Mouse (Mus musculus) cerebellum, adult 11-12 months (tissue): ENCODE measurements around the gene Zbtb18.
"Not testable (repeated sequence)": the region's sequence is repeated elsewhere in the genome, so short reads cannot be mapped to it uniquely, and the experiment has no call there.

Experiments
- DNase-seq: peaks from one replicate; pipeline ENCODE4 v3.0.0; 2022

Gene Zbtb18

DNA sequence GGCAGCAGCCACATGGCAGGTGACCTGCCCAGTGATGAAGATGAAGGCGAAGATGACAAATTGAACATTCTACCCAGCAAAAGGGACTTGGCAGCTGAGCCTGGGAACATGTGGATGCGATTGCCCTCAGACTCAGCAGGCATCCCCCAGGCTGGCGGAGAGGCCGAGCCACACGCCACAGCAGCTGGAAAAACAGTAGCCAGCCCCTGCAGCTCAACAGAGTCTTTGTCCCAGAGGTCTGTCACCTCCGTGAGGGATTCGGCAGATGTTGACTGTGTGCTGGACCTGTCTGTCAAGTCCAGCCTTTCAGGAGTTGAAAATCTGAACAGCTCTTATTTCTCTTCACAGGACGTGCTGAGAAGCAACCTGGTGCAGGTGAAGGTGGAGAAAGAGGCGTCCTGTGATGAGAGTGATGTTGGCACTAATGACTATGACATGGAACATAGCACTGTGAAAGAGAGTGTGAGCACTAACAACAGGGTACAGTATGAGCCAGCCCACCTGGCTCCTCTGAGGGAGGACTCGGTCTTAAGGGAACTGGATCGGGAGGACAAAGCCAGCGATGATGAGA, 5.5 kb downstream of the Zbtb18 start:
- DNase-seq = no peak

DNA sequence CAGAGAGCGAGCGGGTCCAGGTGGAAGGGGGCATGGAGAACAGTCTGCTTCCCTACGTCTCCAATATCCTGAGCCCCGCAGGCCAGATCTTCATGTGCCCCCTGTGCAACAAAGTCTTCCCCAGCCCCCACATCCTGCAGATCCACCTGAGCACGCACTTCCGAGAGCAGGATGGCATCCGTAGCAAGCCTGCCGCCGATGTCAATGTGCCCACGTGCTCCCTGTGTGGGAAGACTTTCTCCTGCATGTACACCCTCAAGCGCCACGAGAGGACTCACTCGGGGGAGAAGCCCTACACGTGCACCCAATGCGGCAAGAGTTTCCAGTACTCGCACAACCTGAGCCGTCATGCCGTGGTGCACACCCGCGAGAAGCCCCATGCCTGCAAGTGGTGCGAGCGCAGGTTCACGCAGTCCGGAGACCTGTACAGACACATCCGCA, 6.0 kb downstream of the Zbtb18 start:
- peak; percentile 67 for DNase-seq

DNA sequence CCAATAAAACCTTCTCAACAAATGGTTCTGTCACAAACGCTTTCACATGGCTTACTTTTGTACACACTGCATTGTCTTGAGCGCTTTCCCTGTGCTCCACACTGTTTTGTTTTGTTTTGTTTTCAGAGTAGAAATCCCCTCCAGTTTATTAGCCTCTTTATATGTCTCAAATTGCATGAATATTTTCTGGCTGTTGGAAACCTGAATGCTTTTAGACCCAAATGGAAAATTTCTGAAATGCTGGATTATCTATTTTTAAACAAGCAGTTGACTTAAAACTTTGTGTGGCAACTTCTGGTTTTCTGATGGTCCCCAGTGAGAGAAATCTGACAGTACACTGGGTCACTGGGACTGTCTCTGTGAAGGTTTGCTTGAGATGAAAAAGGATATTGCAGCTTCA, 6.8 kb downstream of the Zbtb18 start:
- no peak for DNase-seq

DNA sequence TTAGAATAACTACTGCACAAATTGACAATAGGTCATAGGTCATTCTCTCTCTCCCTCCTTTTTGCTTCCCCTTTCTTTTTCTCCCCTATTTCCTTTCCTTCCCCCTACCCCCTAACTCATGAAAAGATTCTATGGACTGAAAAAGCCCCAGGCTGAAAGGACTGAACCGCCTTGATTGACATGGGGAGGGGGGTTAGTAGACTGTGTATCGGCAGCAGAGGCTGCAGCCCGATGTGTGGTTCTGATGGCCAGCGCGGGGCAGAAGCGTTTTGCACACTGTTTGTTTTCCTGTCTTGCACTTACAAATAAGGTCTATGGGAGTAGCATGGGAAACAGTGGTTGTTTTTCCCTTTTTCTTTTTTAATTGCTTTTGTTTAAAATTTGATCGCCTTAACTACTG, 7.7 kb downstream of the Zbtb18 start:
- not testable (repeated sequence) for DNase-seq

DNA sequence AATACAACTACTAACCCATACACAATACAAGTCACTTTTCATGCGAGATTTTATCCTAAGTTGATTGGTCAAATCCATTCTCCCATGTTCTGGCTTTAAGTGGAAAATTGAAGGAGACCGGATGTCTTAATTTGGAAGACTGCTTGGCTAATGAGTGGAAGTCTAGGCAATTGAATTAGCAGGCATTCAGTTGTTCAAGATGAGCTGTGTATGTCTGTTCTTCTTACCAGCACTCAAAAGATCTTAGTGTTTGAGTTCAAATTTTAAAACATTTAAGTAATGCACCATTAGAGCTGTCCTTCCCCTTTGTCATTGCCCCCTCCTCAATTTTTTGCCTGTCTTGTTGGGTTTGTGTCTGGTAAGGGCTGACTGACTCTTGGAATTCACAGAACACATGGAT, 8.9 kb downstream of the Zbtb18 start:
- DNase-seq = no peak

DNA sequence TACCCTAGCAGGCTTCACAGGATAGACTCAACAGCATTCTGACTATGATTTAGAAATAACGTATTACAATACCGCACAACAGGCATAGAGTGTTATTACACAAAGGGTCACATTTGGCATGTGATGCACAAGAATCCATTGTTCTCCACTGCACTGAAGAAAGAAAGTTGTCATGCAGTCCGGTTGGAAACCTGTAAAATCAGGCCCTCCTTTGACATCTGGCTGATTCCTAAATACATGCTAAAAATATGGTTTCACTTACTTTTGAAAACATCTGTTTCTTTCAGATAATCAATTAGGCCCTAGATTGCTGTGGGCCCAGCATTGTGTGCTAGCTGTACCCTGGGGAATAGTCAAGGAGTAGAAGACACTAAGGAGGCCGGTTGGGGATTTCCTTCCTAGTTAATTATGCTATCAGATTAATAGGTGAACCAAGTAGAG, 9.9 kb downstream of the Zbtb18 start:
- DNase-seq = no peak

DNA sequence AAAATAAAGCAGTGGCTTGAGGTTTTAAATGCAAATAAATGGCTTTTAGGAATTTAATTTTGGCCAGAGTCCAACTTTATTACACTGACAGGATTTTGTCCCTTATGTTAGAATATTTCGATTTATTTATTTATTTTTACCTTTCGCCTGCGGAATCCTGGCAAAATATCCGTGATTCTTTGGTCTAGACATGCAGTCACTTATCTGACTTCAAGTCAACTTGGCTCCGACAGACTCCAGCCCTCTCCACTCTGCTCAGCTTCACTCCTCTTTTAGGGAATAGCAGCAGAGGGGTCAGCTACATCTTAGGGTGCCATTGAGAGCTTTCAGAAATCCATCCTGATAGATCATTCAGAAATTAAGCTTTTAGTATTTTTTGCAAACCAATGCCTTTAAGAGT, 10.8 kb downstream of the Zbtb18 start:
- no peak for DNase-seq

DNA sequence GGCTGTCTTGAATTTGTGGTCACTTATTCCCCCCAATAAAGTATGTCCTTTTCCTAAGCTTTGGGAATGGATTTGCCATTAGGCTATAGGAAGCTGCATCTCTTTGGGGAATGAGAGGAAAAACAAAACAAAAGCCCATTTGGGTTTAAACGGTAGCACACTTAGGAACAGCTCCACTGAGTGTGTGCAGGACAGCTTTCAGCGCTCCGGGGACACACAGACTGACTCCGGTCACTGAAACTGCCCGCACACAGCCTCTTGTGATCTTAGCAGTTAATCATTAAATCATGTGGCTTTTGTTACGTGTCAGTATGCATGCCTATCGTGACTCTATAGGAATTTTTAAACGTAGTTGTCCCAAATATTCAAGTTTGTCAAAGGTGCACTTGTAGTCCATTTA, 11.7 kb downstream of the Zbtb18 start:
- DNase-seq = no peak

DNA sequence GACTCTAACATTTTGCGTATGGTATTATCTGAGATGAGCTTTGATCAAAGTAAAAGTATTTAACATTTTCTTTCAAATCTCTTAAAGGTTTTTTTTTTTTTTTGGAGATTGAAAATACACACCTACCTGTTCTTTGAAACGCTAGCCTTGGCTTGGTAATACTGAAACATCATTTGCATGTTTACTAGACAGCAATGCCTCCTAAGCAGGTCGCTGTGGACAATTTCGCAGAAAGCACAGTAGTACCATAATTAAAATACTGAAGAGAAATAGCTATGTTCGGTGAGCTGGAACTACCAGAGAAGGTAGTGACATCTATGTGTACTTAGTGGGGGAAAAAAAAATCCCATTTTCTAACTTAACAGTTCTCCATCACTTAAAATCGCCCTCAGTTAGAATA, 12.3 kb downstream of the Zbtb18 start:
- DNase-seq = no peak

DNA sequence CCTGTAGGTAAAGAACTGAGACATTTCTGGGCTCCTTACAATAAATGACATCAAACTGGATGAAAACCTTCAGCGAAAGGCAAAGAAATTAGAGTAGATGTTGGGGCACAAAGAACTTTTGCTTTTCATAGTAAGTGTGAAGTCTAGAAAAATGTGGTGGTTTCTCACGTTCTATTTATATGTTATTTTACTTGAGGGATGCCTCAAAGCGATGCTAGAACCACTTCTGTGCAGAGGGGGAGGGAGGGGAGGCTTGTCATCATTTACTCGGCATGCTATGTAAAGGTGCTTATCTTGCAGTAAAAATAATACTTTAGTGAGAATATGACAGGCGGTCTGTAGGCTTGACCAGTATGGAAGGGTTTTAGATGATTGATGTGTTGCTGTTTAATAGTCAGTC, 13.3 kb downstream of the Zbtb18 start:
- DNase-seq = no peak

DNA sequence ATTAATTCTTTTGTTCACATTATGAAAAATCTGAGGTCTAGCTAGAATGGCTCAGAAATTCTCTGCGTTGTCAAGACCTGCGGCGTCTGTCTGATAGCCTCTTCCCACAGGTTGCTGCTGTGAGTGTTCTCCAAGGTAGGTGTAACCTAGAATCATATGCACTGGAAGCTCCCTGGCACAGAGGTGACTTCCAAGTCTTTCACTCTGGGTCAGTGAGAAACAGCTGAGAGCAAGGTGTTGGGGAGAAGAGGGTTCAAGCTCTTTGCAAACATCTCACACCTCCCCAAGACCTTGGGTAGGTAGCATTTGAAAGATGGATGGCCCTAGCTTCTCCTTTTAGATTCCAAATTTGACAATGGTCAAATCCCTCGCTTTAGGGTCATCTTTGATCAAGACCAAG, 14.1 kb downstream of the Zbtb18 start:
- DNase-seq = no peak

DNA sequence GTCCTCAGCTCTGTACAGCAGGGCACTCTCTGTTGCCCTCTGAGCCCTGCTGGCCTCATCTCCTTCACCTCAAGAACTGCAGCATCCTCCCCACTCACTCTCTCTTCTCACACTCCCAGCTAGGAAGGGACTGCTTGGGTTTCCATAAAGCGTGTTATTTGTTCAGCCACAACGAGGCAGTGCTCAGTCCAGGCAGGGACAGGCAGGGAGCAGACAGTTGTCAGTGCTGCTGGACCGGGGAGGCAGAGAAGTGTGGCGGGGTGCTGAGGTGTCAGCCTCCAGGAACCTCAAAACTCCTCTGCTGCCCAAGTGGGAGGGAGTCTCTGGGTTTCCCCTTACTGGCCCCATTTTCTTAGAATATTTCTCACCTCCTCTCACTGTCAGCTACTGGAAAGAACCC, 14.6 kb downstream of the Zbtb18 start:
- peak; percentile 67 for DNase-seq

DNA sequence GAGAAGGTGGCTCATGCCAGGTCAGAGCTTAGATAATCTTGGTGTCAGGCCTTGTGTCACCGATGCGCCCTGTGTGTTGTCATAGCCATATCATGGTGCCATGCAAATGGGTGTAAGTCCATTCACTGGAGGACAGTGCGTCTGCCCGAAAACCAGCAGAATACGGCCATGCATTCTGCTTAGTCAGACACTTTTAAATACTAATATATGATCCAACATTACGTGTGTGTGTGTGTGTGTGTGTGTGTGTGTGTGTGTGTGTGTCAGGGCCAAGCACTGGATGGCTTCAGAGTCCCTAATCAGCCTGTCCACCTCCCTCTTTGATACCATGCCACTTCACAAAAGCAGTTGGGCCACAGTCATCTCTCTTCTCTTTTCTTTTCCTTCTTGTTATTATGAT, 15.8 kb downstream of the Zbtb18 start:
- DNase-seq = peak; percentile 68

DNA sequence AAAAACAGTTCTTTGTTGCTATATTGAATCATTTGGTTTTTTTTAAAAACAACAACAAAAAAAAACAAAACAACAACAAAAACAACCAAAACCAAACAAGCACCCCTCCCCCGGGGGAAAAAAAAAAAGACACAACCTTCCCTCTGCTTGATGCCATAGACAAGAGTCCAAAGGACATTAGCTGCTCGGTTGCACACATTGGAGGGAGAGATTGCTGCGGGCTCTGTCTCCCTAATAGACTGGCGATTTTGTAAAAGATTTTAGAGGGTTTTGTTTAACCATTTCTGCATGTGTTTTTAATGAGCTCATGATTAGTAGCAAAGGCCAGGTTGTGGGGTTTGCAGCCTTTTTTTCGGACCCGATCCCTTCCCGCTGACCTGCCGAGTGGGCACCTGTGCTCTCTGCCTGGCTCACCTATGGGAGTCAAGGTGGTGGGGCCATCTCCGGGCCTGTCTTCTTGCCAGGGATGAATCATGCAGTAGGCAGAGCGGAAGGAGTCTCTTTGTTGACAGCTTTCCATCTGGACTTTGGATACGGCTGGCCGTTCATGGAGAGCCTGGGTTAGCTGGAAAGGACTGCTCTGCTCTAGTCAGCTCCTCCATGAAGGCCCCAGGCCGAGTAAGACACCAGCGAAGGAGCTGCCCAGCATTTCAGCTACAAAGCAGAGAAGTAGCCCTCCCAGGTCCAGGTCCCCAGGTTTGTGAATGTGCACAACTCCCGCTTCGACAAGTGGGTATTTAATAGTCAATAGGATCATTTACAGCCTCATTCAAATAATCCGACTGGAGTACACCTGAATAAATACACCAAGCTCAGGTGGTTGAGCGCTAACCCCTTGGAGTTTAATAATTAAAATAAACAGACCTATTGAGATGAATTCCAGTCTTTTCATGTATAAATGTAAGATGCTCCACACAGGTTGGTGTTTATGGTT, 16.6 kb downstream of the Zbtb18 start:
- peak; percentile 99 for DNase-seq

DNA sequence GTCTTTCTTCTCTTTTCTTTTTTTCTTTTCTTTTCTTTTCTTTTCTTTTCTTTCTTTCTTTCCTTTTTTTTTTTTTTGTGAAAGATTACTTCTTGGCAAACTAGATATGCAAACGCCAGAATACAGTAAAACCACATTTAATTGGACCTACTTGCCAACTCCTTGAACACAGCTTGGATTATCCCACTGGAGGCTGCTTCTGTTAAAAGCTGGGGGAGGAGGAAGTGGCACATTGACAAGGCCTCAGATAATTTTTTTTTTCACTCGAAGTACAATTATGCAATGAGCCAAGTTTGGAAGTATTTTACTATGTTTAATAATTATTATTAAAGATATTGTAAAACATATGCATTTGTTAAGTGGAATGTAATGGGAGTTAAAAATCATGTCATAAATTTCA, 17.4 kb downstream of the Zbtb18 start:
- DNase-seq = no peak

DNA sequence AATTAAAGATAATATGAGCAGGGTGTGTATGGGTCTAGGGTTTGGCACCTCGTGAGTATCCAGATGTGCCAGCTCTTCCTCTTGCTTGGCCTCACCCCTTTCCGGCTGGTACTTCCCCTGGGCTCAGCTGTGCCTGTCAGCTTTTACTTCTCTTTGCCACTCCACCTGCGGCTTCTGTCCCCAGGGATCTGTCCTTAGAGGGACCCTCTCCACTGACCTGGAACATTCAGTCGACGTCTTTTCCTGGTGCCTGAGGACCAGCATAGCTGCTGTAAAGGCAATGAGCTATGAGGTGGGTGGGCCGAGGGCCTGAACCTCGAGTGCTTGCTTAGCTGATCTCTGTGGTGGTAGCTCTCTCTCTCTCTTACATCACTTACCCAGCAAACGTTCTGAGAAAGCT, 25.0 kb downstream of the Zbtb18 start:
- DNase-seq = no peak

DNA sequence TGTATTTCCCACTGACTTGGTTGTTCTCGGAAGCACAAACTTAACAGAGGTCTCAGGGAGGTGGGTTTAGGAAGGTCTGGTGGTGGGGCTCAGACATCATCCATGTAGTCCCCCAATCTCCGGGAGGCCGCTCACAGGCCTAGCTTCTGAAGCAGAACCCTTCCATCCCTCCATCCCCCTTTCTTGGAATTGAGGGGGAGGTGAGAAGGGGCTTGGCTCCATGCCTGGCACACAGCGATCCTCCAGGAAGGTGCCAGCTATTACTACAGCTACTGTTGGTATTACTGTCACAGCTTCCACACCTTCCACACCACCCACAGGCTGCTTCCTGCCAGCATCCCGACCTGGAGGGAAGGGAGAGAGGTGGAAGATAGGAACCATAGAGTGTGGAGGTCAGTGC, 26.3 kb downstream of the Zbtb18 start:
- no peak for DNase-seq

DNA sequence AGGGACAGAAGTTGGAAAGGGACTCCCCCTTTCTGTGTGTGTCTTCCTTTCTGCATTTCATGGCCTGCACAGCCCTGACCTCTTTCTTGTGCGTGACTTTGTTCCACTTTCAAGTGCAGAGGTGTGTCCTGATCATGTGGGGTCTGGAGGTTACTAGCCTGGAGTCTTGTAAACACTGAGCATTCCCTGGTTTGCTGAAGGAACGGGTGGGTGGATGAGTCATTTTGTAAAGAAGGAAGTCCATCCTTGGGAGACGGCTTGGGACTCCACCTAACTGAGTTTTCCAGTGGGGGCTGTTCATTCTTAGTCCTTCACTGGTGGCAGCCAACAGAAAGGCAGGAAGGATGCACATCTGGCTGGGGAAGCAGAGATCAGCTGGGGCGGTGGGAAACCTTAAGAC, 27.9 kb downstream of the Zbtb18 start:
- DNase-seq = no peak

DNA sequence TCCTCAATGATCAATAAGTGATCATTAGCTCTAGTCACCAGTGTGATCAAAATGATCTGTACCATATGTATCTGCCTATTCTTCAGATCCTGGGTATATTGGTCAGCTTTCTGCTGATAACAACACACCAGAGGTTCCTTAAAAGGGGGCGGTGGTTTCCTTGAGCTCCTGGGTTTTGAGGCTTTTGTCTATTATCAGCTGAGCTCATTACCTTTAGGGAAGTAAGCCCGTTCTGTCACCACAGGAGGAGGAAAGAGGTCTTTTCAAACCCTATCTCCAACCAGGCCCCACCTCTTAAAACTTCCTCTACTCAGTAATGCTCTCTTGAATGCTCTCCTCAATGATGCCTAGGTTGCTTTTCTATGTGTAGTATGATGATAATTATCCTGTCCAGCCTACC, 28.8 kb downstream of the Zbtb18 start:
- DNase-seq = no peak

DNA sequence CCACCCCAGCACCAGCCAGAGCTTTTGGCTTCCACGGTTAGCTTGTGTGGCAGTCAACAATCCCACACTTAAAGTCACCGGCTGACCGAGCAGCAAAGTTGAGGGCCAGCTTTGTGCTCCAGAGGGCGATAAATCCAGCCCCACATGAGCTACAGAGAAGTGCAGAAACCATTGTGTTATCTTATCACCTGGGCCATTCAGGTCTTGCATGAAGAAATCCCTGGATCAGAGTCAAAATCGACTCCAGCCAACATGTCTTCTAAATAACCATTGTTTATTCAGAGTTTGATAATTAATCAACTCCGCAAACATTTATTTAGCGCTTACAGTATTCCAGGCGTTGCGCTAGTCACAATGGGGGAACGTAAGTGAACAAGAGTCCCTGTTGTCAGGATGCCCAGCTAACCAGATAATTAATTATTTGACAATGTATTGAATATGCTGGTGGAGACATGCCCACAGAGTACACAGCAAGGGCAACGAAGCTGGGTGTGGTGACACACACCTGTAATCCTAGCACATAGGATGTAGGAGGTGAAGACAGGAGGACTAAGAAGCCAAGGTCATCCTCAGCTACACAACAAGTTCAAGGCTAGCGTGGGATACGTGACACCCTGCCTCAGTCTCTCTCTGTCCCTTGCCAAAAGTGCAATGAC, 33.5 kb downstream of the Zbtb18 start:
- DNase-seq = no peak

DNA sequence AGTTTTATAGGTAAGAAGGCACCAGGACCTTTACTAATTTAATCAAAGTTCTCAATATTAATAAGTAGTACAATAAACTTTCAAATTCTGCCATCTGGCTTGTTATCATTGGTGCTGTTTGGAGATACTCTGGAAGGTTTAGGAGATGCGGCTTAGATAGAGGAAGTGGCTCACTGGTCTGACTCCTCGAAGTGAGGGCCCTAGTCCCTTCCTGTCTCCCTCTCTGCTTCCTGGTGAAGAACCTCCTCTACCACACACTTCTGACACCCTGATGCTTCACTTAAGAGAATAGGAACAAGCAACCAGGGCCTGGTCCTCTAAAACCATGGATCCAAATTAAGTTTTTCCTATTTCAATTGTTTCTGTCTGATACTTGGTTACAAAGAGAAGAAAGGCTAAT, 36.4 kb downstream of the Zbtb18 start:
- no peak for DNase-seq

DNA sequence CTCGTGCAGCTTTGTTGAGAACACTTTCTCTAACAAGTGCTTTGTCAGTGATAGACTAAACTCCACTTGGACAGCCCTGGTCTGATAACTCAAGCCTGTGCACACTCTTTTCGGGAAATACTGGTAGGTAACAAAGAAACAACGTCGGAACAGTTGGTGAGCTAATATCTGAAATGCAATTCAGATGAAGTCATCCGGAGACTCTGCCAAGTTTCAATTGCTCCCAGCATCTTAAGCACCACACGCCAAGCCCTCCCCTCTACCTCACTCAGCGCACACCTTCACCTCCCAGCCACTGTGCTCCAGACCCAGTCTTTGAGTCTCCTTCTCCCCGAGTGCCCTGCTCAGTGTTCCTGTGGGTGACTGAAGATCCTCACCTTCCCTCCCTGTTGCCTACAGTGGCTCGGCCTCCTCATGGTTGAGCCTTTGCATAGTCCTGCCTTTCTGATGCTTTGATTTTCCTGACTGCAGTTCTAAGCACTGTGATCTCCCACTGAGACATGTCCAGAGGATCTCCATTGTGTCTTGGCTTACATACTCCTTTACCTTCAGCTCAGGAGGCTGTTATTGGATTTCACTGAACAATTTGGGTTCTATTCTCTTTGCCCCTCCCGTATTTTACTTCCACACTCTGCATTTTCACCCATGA, 37.3 kb downstream of the Zbtb18 start:
- peak; percentile 69 for DNase-seq

DNA sequence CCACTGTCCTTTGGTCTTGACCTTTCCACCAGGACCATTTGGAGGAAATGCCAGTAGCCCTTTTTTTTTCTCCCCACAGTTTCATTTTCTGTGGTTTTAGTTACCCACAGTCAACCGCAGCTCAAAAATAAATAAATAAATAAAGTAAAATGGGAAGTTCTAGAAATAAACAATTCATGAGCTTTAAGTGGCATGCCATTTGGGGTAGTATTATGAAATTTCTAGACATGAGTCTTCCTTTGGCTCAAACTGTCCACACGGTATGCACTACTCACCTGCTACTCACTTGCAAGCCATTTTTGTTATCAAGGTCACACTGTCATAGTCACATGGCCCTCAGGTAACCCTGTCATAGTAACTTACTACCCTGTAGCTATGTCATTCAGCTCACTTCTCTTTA, 41.5 kb downstream of the Zbtb18 start:
- no peak for DNase-seq

DNA sequence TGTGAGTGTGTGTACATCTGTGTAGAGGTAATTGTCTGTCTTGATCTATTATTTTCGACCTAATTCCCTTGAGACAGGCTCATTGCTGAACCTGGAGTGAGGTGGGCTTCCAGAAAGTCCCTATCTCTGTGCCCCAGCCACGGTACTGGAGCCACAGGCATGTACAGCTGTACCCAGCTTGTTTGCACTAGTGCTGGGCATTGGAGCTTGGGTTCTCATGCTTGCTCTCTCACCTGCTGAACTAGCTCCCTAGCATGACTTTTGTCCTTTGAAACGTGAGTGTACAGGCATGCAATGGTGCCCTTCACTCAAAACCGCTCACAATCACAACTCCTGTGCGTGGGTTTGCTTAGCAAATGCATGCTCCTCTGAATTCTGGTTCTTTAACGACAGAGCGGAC, 42.1 kb downstream of the Zbtb18 start:
- DNase-seq = no peak
